Mouse (Mus musculus): Measurements from ENCODE around the gene 2610507B11Rik. TPM values are rescaled to one million over a fixed set of nuclear protein-coding genes. Genes with fewer than 3 reads are reported as not detected.

2610507B11Rik gene
- polyA plus RNA-seq, 1 experiment from 2014 or later = 57.4 TPM

DNA sequence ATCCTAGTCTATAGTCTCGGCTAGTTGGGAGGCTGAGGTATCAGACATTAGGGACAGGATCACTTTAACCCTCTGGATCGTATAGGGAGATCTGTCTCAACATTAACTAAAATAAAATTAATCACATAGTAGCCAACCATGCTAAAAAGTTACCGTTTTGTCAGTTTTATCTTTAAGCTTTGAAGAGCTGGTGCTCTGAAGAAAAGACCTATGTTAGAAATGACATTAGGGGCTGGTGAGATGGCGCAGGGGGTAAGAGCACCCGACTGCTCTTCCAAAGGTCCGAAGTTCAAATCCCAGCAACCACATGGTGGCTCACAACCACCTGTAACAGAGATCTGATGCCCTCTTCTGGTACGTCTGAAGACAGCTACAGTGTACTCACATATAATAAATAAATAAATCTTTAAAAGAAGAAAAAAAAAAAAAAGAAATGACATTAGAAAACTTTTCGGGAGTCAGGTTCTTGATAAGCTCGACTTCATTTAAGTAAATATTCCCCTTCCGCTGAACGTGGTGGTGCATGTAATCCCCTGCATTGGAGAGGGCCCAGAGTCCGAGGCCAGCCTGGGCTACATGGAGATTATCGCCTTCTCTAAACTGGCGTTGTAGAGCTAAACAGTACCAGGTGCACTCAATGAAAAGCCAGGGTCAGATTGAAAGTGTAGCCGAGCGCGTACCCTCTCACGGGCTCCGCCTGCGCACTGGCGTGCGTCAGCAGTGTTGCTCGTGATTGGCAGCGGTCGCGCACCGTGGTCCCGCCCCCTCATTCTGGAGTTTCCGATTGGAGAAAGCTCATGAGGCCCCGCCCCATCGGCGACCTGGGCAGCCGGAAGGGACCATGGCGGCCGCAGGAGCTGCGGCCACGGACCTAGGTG lies 66.3 kb downstream of the 2610507B11Rik start, which contains the start of gene Pigs:
Pigs (plus strand) TSS at position 782 of the 878 bp plus-strand sequence.
- Histone ChIP-seq H3K9ac (ENCODE audit: low read depth, low read length) (peak within 1 kb of the TSS; percentile 87), H3K4me1 (ENCODE audit: control insufficient read depth, insufficient read depth, low read depth, low read length) (peaks cover 11% of the 10 kb centered on the region), H3K27me3 (replicated peaks; ENCODE audit: control insufficient read depth, insufficient read depth, low read length) (no peaks in the 10 kb centered on the region), H3K4me2 (ENCODE audit: low read length) (peak within 1 kb of the TSS; percentile 83), H3K27ac (ENCODE audit: low read depth, low read length) (peak within 1 kb of the TSS; percentile 70), H3K36me3 (ENCODE audit: control insufficient read depth, insufficient read depth, low read length) (peaks cover 2% of the 10 kb centered on the region; the same call in 1 of the 2 replicates), H3K4me3 (ENCODE audit: low read length) (peak within 1 kb of the TSS; percentile 76), H3K9me3 (ENCODE audit: control insufficient read depth, low read length) (no peaks in the 10 kb centered on the region)
- peak; percentile 95 for ATAC-seq
- WGBS = 13% methylated on average over 37 of the region's 37 CpGs

DNA sequence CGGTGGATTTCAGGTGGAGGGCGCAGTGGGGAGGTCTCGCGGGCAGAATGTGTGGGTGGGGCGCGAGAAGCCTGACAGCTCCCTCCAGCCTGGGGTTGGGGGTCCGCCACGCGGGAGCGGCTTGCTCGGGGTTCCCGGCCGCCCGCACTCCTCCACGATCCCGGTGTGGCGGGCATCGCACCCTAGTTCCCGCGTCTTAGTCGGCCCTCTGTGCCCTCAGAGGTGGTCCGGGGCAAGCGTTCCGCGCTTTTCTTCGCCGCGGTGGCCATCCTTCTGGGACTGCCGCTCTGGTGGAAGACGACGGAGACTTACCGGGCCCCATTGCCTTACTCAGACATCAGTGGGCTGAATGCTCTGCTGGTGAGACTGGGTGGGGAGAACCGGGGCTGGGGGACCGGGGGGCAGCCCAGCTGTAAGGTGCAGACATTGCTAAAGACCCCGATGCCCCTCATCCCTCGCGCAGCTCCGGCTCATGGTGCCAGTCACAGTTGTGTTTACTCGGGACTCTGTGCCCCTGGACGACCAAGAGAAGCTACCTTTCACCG lies 67.0 kb downstream of the 2610507B11Rik start:
- peak overlapping the region; percentile 76 for H3K4me3 ChIP-seq (ENCODE audit: low read length)
- peak overlapping the region; percentile 87 for H3K9ac ChIP-seq (ENCODE audit: low read depth, low read length)
- under 1% methylated on average over 40 of the region's 41 CpGs for WGBS
- ATAC-seq = peak; percentile 63
- peaks cover 10% of the 10 kb centered on the region for H3K4me1 ChIP-seq (ENCODE audit: control insufficient read depth, insufficient read depth, low read depth, low read length)
- H3K9me3 ChIP-seq (ENCODE audit: control insufficient read depth, low read length) = no peaks in the 10 kb centered on the region
- no peaks in the 10 kb centered on the region for H3K27me3 ChIP-seq (replicated peaks; ENCODE audit: control insufficient read depth, insufficient read depth, low read length)
- H3K27ac ChIP-seq (ENCODE audit: low read depth, low read length) = peak overlapping the region; percentile 42
- H3K4me2 ChIP-seq (ENCODE audit: low read length) = peak overlapping the region; percentile 83
- H3K36me3 ChIP-seq (ENCODE audit: control insufficient read depth, insufficient read depth, low read length) = peaks cover 9% of the 10 kb centered on the region

DNA sequence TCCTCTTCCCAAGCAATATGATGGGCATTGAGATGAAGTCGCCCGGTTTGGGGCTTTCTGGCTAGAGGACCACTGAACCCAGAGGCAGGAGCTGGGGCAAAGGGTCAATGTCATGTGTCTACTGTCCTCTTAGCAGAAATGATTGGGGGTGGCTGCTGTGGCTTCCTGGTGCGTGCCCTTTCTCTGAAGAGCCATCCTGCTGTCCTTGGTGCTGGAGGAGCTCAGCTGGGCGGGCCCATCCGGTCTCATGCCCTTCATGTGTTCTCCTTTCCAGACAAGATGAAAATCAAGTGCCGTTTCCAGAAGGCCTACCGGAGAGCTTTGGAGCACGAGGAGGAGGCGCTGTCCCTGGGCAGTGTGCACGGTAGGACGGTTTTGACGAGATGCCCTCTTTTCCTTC lies 71.1 kb downstream of the 2610507B11Rik start:
- WGBS = 93% methylated on average over 12 of the region's 12 CpGs

DNA sequence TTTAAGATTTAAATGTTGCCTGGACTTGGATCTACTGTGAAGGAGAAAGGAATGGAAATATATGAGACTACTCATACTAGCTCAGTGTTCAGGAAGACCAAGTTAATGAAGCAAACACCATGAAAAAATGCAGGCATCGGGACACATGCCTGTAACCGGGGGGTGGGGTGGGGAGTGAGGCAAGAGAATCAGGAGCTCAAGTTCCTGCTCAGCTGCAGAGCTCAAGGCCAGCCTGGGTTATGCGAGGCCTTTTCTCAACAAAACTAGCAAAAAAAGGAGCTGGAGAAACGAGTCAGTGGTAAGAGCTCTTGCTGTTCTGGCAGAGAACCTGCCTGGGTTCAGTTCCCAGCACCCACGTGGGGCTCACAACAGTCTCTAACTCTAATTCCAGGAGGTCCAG lies 72.4 kb downstream of the 2610507B11Rik start:
- ATAC-seq = no peak
- 96% methylated on average over 5 of the region's 5 CpGs for WGBS
- Histone ChIP-seq H3K4me2 (ENCODE audit: low read length) (no peak overlapping the region), H3K36me3 (ENCODE audit: control insufficient read depth, insufficient read depth, low read length) (peaks cover 24% of the 10 kb centered on the region), H3K4me3 (ENCODE audit: low read length) (no peak overlapping the region), H3K27ac (ENCODE audit: low read depth, low read length) (no peak overlapping the region), H3K9ac (ENCODE audit: low read depth, low read length) (no peak overlapping the region), H3K27me3 (replicated peaks; ENCODE audit: control insufficient read depth, insufficient read depth, low read length) (no peaks in the 10 kb centered on the region), H3K4me1 (ENCODE audit: control insufficient read depth, insufficient read depth, low read depth, low read length) (peaks cover 7% of the 10 kb centered on the region), H3K9me3 (ENCODE audit: control insufficient read depth, low read length) (no peaks in the 10 kb centered on the region)

More for the DNA sequence above, 71.1 kb downstream of the 2610507B11Rik start:
- peaks cover 10% of the 10 kb centered on the region for H3K4me1 ChIP-seq (ENCODE audit: control insufficient read depth, insufficient read depth, low read depth, low read length)
- no peak for ATAC-seq
- peaks cover 24% of the 10 kb centered on the region for H3K36me3 ChIP-seq (ENCODE audit: control insufficient read depth, insufficient read depth, low read length)
- no peak overlapping the region for H3K27ac ChIP-seq (ENCODE audit: low read depth, low read length)
- H3K4me2 ChIP-seq (ENCODE audit: low read length) = no peak overlapping the region
- no peak overlapping the region for H3K4me3 ChIP-seq (ENCODE audit: low read length)
- no peaks in the 10 kb centered on the region for H3K9me3 ChIP-seq (ENCODE audit: control insufficient read depth, low read length)
- no peak overlapping the region for H3K9ac ChIP-seq (ENCODE audit: low read depth, low read length)
- no peaks in the 10 kb centered on the region for H3K27me3 ChIP-seq (replicated peaks; ENCODE audit: control insufficient read depth, insufficient read depth, low read length)

DNA sequence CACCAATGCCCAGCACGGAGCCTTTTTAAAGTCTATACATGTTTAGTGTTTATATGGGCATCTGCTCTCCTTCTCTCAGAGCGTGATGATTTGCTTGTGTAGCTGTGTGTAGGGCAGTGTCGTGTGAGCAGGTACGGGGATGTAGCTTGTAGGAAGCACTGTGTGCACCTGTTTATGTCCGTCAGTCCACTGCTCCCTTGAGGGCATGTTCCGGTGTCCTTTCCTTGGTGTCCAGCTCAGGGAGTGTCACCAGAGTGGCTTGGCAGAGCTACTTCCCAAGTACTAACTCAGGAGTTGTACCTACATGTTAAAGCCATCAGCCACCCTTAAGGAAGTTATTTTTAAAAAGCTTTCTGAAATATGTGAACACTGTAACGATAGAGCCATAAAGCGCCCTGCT lies 75.5 kb downstream of the 2610507B11Rik start:
- Histone ChIP-seq H3K36me3 (ENCODE audit: control insufficient read depth, insufficient read depth, low read length) (peaks cover 36% of the 10 kb centered on the region), H3K9me3 (ENCODE audit: control insufficient read depth, low read length) (no peaks in the 10 kb centered on the region), H3K9ac (ENCODE audit: low read depth, low read length) (no peak overlapping the region), H3K27me3 (replicated peaks; ENCODE audit: control insufficient read depth, insufficient read depth, low read length) (no peaks in the 10 kb centered on the region), H3K4me3 (ENCODE audit: low read length) (no peak overlapping the region), H3K4me2 (ENCODE audit: low read length) (no peak overlapping the region), H3K4me1 (ENCODE audit: control insufficient read depth, insufficient read depth, low read depth, low read length) (no peaks in the 10 kb centered on the region), H3K27ac (ENCODE audit: low read depth, low read length) (no peak overlapping the region)
- no peak for ATAC-seq
- WGBS = 95% methylated on average over 8 of the region's 8 CpGs

Other genes with a start within 250 kb of the 2610507B11Rik start
- 49.2 and 54.5 TPM in 2 replicates for gene Dhrs13, start 229.5 kb upstream of the 2610507B11Rik start, polyA plus RNA-seq (2015; fragmentation: Nextera tagmentation; extraction: Ambion mirVana)
- gene Flot2, start 223.8 kb upstream of the 2610507B11Rik start, polyA plus RNA-seq (2015; fragmentation: Nextera tagmentation; extraction: Ambion mirVana) = 124 and 126 TPM in 2 replicates
- 34.6 and 35.2 TPM in 2 replicates for gene Eral1, start 181.4 kb upstream of the 2610507B11Rik start, polyA plus RNA-seq (2015; fragmentation: Nextera tagmentation; extraction: Ambion mirVana)
- gene Fam222b, start 167.1 kb upstream of the 2610507B11Rik start, polyA plus RNA-seq (2015; fragmentation: Nextera tagmentation; extraction: Ambion mirVana) = 21.8 and 33.4 TPM in 2 replicates
- 80.1 and 97.4 TPM in 2 replicates for gene Traf4, start 96.2 kb upstream of the 2610507B11Rik start, polyA plus RNA-seq (2015; fragmentation: Nextera tagmentation; extraction: Ambion mirVana)
- 7.1 and 7.7 TPM in 2 replicates for gene Nek8, start 85.1 kb upstream of the 2610507B11Rik start, polyA plus RNA-seq (2015; fragmentation: Nextera tagmentation; extraction: Ambion mirVana)
- 19.7 and 20.1 TPM in 2 replicates for gene Tlcd1, start 85.0 kb upstream of the 2610507B11Rik start, polyA plus RNA-seq (2015; fragmentation: Nextera tagmentation; extraction: Ambion mirVana)
- 662 and 677 TPM in 2 replicates for gene Rpl23a, start 78.2 kb upstream of the 2610507B11Rik start, polyA plus RNA-seq (2015; fragmentation: Nextera tagmentation; extraction: Ambion mirVana)
- 57.3 and 60.3 TPM in 2 replicates for gene Rab34, start 73.3 kb upstream of the 2610507B11Rik start, polyA plus RNA-seq (2015; fragmentation: Nextera tagmentation; extraction: Ambion mirVana)
- 2.3 and 4.0 TPM in 2 replicates for gene Proca1, start 68.4 kb upstream of the 2610507B11Rik start, polyA plus RNA-seq (2015; fragmentation: Nextera tagmentation; extraction: Ambion mirVana)
- 99.8 and 110 TPM in 2 replicates for gene Sdf2, start 16.0 kb upstream of the 2610507B11Rik start, polyA plus RNA-seq (2015; fragmentation: Nextera tagmentation; extraction: Ambion mirVana)
- 21.5 and 27.3 TPM in 2 replicates for gene Supt6, start 15.8 kb upstream of the 2610507B11Rik start, polyA plus RNA-seq (2015; fragmentation: Nextera tagmentation; extraction: Ambion mirVana)
- 0.16 and 0.40 TPM in 2 replicates for gene BC030499, start 29.1 kb downstream of the 2610507B11Rik start, polyA plus RNA-seq (2015; fragmentation: Nextera tagmentation; extraction: Ambion mirVana)
- 10.5 and 11.2 TPM in 2 replicates for gene Spag5, start 39.8 kb downstream of the 2610507B11Rik start, polyA plus RNA-seq (2015; fragmentation: Nextera tagmentation; extraction: Ambion mirVana)
- 390 and 562 TPM in 2 replicates for gene Aldoc, start 61.2 kb downstream of the 2610507B11Rik start, polyA plus RNA-seq (2015; fragmentation: Nextera tagmentation; extraction: Ambion mirVana)
- 101 and 107 TPM in 2 replicates for gene Pigs, start 66.7 kb downstream of the 2610507B11Rik start, polyA plus RNA-seq (2015; fragmentation: Nextera tagmentation; extraction: Ambion mirVana)
- 86.5 and 91.1 TPM in 2 replicates for gene Unc119, start 81.7 kb downstream of the 2610507B11Rik start, polyA plus RNA-seq (2015; fragmentation: Nextera tagmentation; extraction: Ambion mirVana)
- not detected in 2 replicates for gene Foxn1, start 124.8 kb downstream of the 2610507B11Rik start, polyA plus RNA-seq (2015; fragmentation: Nextera tagmentation; extraction: Ambion mirVana)
- not detected in 2 replicates for gene Slc13a2, start 160.5 kb downstream of the 2610507B11Rik start, polyA plus RNA-seq (2015; fragmentation: Nextera tagmentation; extraction: Ambion mirVana)
- 27.8 and 31.1 TPM in 2 replicates for gene Slc46a1, start 203.9 kb downstream of the 2610507B11Rik start, polyA plus RNA-seq (2015; fragmentation: Nextera tagmentation; extraction: Ambion mirVana)
- gene Sarm1, start 236.0 kb downstream of the 2610507B11Rik start, polyA plus RNA-seq (2015; fragmentation: Nextera tagmentation; extraction: Ambion mirVana) = 43.5 and 51.3 TPM in 2 replicates
- 150 and 176 TPM in 2 replicates for gene Vtn, start 237.3 kb downstream of the 2610507B11Rik start, polyA plus RNA-seq (2015; fragmentation: Nextera tagmentation; extraction: Ambion mirVana)
- gene Sebox, start 241.7 kb downstream of the 2610507B11Rik start, polyA plus RNA-seq (2015; fragmentation: Nextera tagmentation; extraction: Ambion mirVana) = 0.11 and 0.20 TPM in 2 replicates

Measured in hindbrain, embryonic 16.5 days (tissue).